Comparison of ENCODE assay signal across 9 mouse cellular contexts in genomic region chr16:95823803-95824202, GRCm38 (mm10).
DNase-seq lines count a peak whose midpoint lies in the region; ATAC-seq lines count a peak whose summit lies in the region.
"Had no signal": no experiment of that assay in that cellular context is flagged by ENCODE, and none has a peak within 500 bp of the region (broad histone marks: within the 10 kb centered on the region; RNA-seq: fewer than 3 reads in every experiment).

No protein-coding gene starts in this region.

- no peak overlapping the region for H3K4me2 ChIP-seq in embryonic facial prominence, embryonic 13.5 days
- H3K4me2 ChIP-seq in limb, embryonic 12.5 days: no peak overlapping the region

- peak; percentile 34 for DNase-seq in kidney, postnatal 10 days
- no peak for DNase-seq in kidney, adult 18-20 months
- peak; percentile 60 for DNase-seq in brain, adult 2 months (ENCODE audit: low read depth, low spot score)
- no peak for DNase-seq in layer of hippocampus, adult 9-10 months (ENCODE audit: low spot score)
- DNase-seq: right cerebral cortex, postnatal 4 days had no signal

- 0 out of 2 replicates have a peak overlapping the region, but pooled peaks have one; percentile 27 for H3K9ac ChIP-seq in embryonic facial prominence, embryonic 13.5 days
- H3K9ac ChIP-seq in limb, embryonic 12.5 days (replicated peaks): 0 out of 2 replicates have a peak overlapping the region, but pooled peaks have one; percentile 6

- no peaks in the 10 kb centered on the region for H3K36me3 ChIP-seq in embryonic facial prominence, embryonic 13.5 days
- H3K36me3 ChIP-seq in limb, embryonic 12.5 days: no peaks in the 10 kb centered on the region

- peak overlapping the region; percentile 45 for H3K27ac ChIP-seq in embryonic facial prominence, embryonic 13.5 days
- H3K27ac ChIP-seq in limb, embryonic 12.5 days: peak overlapping the region; percentile 84

- H3K4me1 ChIP-seq in embryonic facial prominence, embryonic 13.5 days: peaks cover 31% of the 10 kb centered on the region
- H3K4me1 ChIP-seq in limb, embryonic 12.5 days (replicated peaks): peaks cover 40% of the 10 kb centered on the region

- H3K27me3 ChIP-seq in embryonic facial prominence, embryonic 13.5 days: no peaks in the 10 kb centered on the region
- H3K27me3 ChIP-seq in limb, embryonic 12.5 days: no peaks in the 10 kb centered on the region

- 66% methylated on average over 6 of the region's 6 CpGs for WGBS in embryonic facial prominence, embryonic 13.5 days
- 32% methylated on average over 6 of the region's 6 CpGs for WGBS in limb, embryonic 12.5 days

- no peak overlapping the region for H3K4me3 ChIP-seq in embryonic facial prominence, embryonic 13.5 days
- no peak overlapping the region for H3K4me3 ChIP-seq in limb, embryonic 12.5 days (replicated peaks)

- H3K9me3 ChIP-seq in embryonic facial prominence, embryonic 13.5 days: no peaks in the 10 kb centered on the region
- H3K9me3 ChIP-seq in limb, embryonic 12.5 days: no peaks in the 10 kb centered on the region

- ATAC-seq in embryonic facial prominence, embryonic 13.5 days (ENCODE audit: insufficient number of reproducible peaks, insufficient read depth, low FRiP score, low TSS enrichment, low read depth): no peak
- no peak for ATAC-seq in limb, embryonic 12.5 days (ENCODE audit: insufficient number of reproducible peaks, insufficient read depth, low FRiP score, low TSS enrichment, low read depth)
- no peak for ATAC-seq in activated CD4-positive, CD25-positive, alpha-beta regulatory T cell, adult 4 months
- ATAC-seq: midbrain, embryonic 16.5 days had no signal

Comparison
In these comparisons a context has a peak if more than half of its experiments do, and no peak if none do; other contexts are left out.
1. DNase-seq: peak in kidney, postnatal 10 days (single experiment) and brain, adult 2 months (single experiment); none in kidney, adult 18-20 months (single experiment) and layer of hippocampus, adult 9-10 months (single experiment).